In genomic region chr1:177030669-177031068, GRCm38 (mm10) we compare ENCODE assay signal across 21 mouse cellular contexts.
DNase-seq lines count a peak whose midpoint lies in the region; ATAC-seq and TF ChIP-seq lines count a peak whose summit lies in the region.
"Had no signal": no experiment of that assay in that cellular context is flagged by ENCODE, and none has a peak within 500 bp of the region (broad histone marks: within the 10 kb centered on the region; RNA-seq: fewer than 3 reads in every experiment).

No protein-coding gene starts in this region.

- no peaks in the 10 kb centered on the region for H3K36me3 ChIP-seq in heart, embryonic 15.5 days
- H3K36me3 ChIP-seq in heart, embryonic 11.5 days (ENCODE audit: control insufficient read depth, insufficient read depth, low read length): no peaks in the 10 kb centered on the region
- H3K36me3 ChIP-seq in C2C12 (ENCODE audit: control insufficient read depth, insufficient read depth): peaks cover 6% of the 10 kb centered on the region
- H3K36me3 ChIP-seq in limb, embryonic 13.5 days: peaks cover 14% of the 10 kb centered on the region; the same call in 1 of the 2 replicates
- no peaks in the 10 kb centered on the region for H3K36me3 ChIP-seq in thymus, adult 2 months (ENCODE audit: control insufficient read depth, insufficient read depth, low read length)
- H3K36me3 ChIP-seq: hindbrain, embryonic 15.5 days had no signal

- H3K79me2 ChIP-seq in C2C12 (ENCODE audit: control insufficient read depth, insufficient read depth): no peaks in the 10 kb centered on the region

- H3K4me2 ChIP-seq in heart, embryonic 15.5 days: no peak overlapping the region
- H3K4me2 ChIP-seq in heart, embryonic 11.5 days: no peak overlapping the region
- H3K4me2 ChIP-seq in limb, embryonic 13.5 days (replicated peaks): no peak overlapping the region
- H3K4me2 ChIP-seq: embryonic facial prominence, embryonic 13.5 days; hindbrain, embryonic 15.5 days had no signal

- no peak for TF ChIP-seq CTCF in layer of hippocampus, adult 2 months (conservative IDR thresholded peaks at IDR 0.05)
- no peak for TF ChIP-seq CTCF in C2C12 (IDR thresholded peaks at IDR 0.05; ENCODE audit: control insufficient read depth, insufficient read depth, insufficient read length)
- no peak for TF ChIP-seq CTCF in thymus, adult 2 months (IDR thresholded peaks at IDR 0.05; ENCODE audit: borderline replicate concordance, control insufficient read depth, extremely low read depth, insufficient read depth, low read length, poor library complexity)

- 77% methylated on average over 3 of the region's 3 CpGs for WGBS in heart, embryonic 15.5 days
- WGBS in heart, embryonic 11.5 days (ENCODE audit: insufficient replicate concordance): 86% methylated on average over 3 of the region's 3 CpGs
- 59% methylated on average over 3 of the region's 3 CpGs for WGBS in limb, embryonic 13.5 days
- 91% methylated on average over 3 of the region's 3 CpGs for WGBS in thymus, adult 2 months

- H3K9me3 ChIP-seq in heart, embryonic 15.5 days (replicated peaks): no peaks in the 10 kb centered on the region
- no peaks in the 10 kb centered on the region for H3K9me3 ChIP-seq in heart, embryonic 11.5 days (replicated peaks; ENCODE audit: control insufficient read depth, low read length)
- H3K9me3 ChIP-seq in limb, embryonic 13.5 days: no peaks in the 10 kb centered on the region
- H3K9me3 ChIP-seq: embryonic facial prominence, embryonic 13.5 days; hindbrain, embryonic 10.5 days; hindbrain, embryonic 15.5 days had no signal

- no peak for ATAC-seq in heart, embryonic 15.5 days (replicated peaks; ENCODE audit: insufficient number of reproducible peaks, insufficient read depth, low FRiP score, low read depth)
- ATAC-seq in heart, embryonic 11.5 days (replicated peaks; ENCODE audit: insufficient number of reproducible peaks, low FRiP score, low TSS enrichment): no peak
- peak; percentile 55; the same call in 1 of the 2 replicates for ATAC-seq in limb, embryonic 13.5 days (ENCODE audit: low FRiP score, low read depth)
- ATAC-seq: forebrain, embryonic 14.5 days; inflammation-experienced regulatory T-cells, adult 6 months; intestine, postnatal 0 days had no signal

- H3K27ac ChIP-seq in heart, embryonic 15.5 days: 0 out of 2 replicates have a peak overlapping the region, but pooled peaks have one; percentile 7
- no peak overlapping the region for H3K27ac ChIP-seq in heart, embryonic 11.5 days (ENCODE audit: low read depth, low read length)
- peak overlapping the region; percentile 15; the same call in 1 of the 2 replicates for H3K27ac ChIP-seq in layer of hippocampus, adult 2 months
- no peak overlapping the region for H3K27ac ChIP-seq in limb, embryonic 13.5 days
- no peak overlapping the region for H3K27ac ChIP-seq in thymus, adult 2 months (ENCODE audit: control insufficient read depth, insufficient read depth, low read length)
- H3K27ac ChIP-seq: embryonic facial prominence, embryonic 13.5 days; gastrocnemius, adult 2 months; hindbrain, embryonic 10.5 days; hindbrain, embryonic 15.5 days had no signal

- no peak overlapping the region for H3K9ac ChIP-seq in heart, embryonic 15.5 days
- no peak overlapping the region for H3K9ac ChIP-seq in heart, embryonic 11.5 days (ENCODE audit: low read depth, low read length)
- no peak overlapping the region for H3K9ac ChIP-seq in limb, embryonic 13.5 days
- H3K9ac ChIP-seq: embryonic facial prominence, embryonic 13.5 days; hindbrain, embryonic 15.5 days had no signal

- TF ChIP-seq POLR2A in thymus, adult 2 months (IDR thresholded peaks at IDR 0.05; ENCODE audit: control insufficient read depth, extremely low read depth, insufficient read depth, low read length, poor library complexity): no peak

- no peak for DNase-seq in layer of hippocampus, adult 2 months (ENCODE audit: low spot score in 2 of 2)
- DNase-seq in layer of hippocampus, adult 18-20 months (ENCODE audit: low spot score in 2 of 2): no peak
- no peak for DNase-seq in adrenal gland, adult 2 months
- no peak for DNase-seq in thymus, adult 2 months
- DNase-seq: adrenal gland, adult 8-10 months; adrenal gland, postnatal 36 days; cerebellum, adult 2 months; cerebellum, postnatal 14 days; embryo, embryonic 11 days; gastrocnemius, adult 2 months; gastrocnemius, postnatal 25 days had no signal

- no peak overlapping the region for H3ac ChIP-seq in C2C12 (ENCODE audit: control insufficient read depth, insufficient read length, low read depth)

- H3K27me3 ChIP-seq in heart, embryonic 15.5 days: no peaks in the 10 kb centered on the region
- no peaks in the 10 kb centered on the region for H3K27me3 ChIP-seq in heart, embryonic 11.5 days (ENCODE audit: control insufficient read depth, insufficient read depth, low read length)
- H3K27me3 ChIP-seq in C2C12 (ENCODE audit: control insufficient read depth, insufficient read depth, insufficient read length): no peaks in the 10 kb centered on the region
- H3K27me3 ChIP-seq in limb, embryonic 13.5 days: no peaks in the 10 kb centered on the region
- H3K27me3 ChIP-seq in thymus, adult 2 months (ENCODE audit: control insufficient read depth, insufficient read depth, low read length): no peaks in the 10 kb centered on the region
- H3K27me3 ChIP-seq: embryonic facial prominence, embryonic 13.5 days; hindbrain, embryonic 15.5 days had no signal

- no peak overlapping the region for H3K4me3 ChIP-seq in heart, embryonic 15.5 days
- H3K4me3 ChIP-seq in heart, embryonic 11.5 days (ENCODE audit: low read depth, low read length): no peak overlapping the region
- no peak overlapping the region for H3K4me3 ChIP-seq in layer of hippocampus, adult 2 months
- H3K4me3 ChIP-seq in C2C12 (ENCODE audit: insufficient read depth, poor library complexity, severe bottlenecking): no peak overlapping the region
- no peak overlapping the region for H3K4me3 ChIP-seq in limb, embryonic 13.5 days
- no peak overlapping the region for H3K4me3 ChIP-seq in thymus, adult 2 months (ENCODE audit: control insufficient read depth, insufficient read depth, low read length)
- H3K4me3 ChIP-seq: embryonic facial prominence, embryonic 13.5 days; gastrocnemius, adult 2 months; hindbrain, embryonic 10.5 days; hindbrain, embryonic 15.5 days had no signal

- no peaks in the 10 kb centered on the region for H3K79me3 ChIP-seq in C2C12 (ENCODE audit: low read depth)

- peaks cover 10% of the 10 kb centered on the region; the same call in 1 of the 2 replicates for H3K4me1 ChIP-seq in heart, embryonic 15.5 days (replicated peaks)
- H3K4me1 ChIP-seq in heart, embryonic 11.5 days (ENCODE audit: control insufficient read depth, insufficient read depth, low read length): no peaks in the 10 kb centered on the region
- H3K4me1 ChIP-seq in limb, embryonic 13.5 days: no peaks in the 10 kb centered on the region
- no peaks in the 10 kb centered on the region for H3K4me1 ChIP-seq in thymus, adult 2 months (replicated peaks; ENCODE audit: control insufficient read depth, insufficient read depth, low read length)

TF ChIP-seq in C2C12, 6 proteins besides CTCF, POLR2A, EP300 and RAD21:
- TF ChIP-seq USF1 (IDR thresholded peaks at IDR 0.05; ENCODE audit: low read depth) (no peak), MYOD1 (IDR thresholded peaks at IDR 0.05; ENCODE audit: control insufficient read depth, insufficient read length, low read depth) (no peak), FOSL1 (IDR thresholded peaks at IDR 0.05; ENCODE audit: insufficient read depth, low read length, poor library complexity, severe bottlenecking) (no peak), CEBPB (IDR thresholded peaks at IDR 0.05; ENCODE audit: low read depth) (peak; percentile 55), MYOG (IDR thresholded peaks at IDR 0.05; ENCODE audit: control insufficient read depth, extremely low read depth, insufficient read length) (no peak), MAX (IDR thresholded peaks at IDR 0.05) (no peak)

Comparison
In these comparisons a context has a peak if more than half of its experiments do, and no peak if none do; other contexts are left out.
1. H3K27ac ChIP-seq: peak in heart, embryonic 15.5 days (single experiment) and layer of hippocampus, adult 2 months (single experiment); none in heart, embryonic 11.5 days (single experiment), limb, embryonic 13.5 days (single experiment) and thymus, adult 2 months (single experiment).